Comparison of ENCODE assay signal across 8 mouse cellular contexts in genomic region chr16:50717306-50718017, GRCm38 (mm10).
A peak's percentile ranks its signal among the peaks of the same experiment; 100 is the strongest.
DNase-seq lines count a peak whose midpoint lies in the region; ATAC-seq lines count a peak whose summit lies in the region.

No protein-coding gene starts in this region.

- H3K4me1 ChIP-seq in heart, embryonic 11.5 days (ENCODE audit: control insufficient read depth, insufficient read depth, low read length) = no peaks in the 10 kb centered on the region

- no peak overlapping the region for H3K4me3 ChIP-seq in heart, embryonic 11.5 days (ENCODE audit: low read depth, low read length)

- no peak overlapping the region for H3K27ac ChIP-seq in heart, embryonic 11.5 days (ENCODE audit: low read depth, low read length)

- H3K36me3 ChIP-seq in heart, embryonic 11.5 days (ENCODE audit: control insufficient read depth, insufficient read depth, low read length) = no peaks in the 10 kb centered on the region

- H3K9me3 ChIP-seq in heart, embryonic 11.5 days (replicated peaks; ENCODE audit: control insufficient read depth, low read length) = no peaks in the 10 kb centered on the region

- DNase-seq in adrenal gland, postnatal 10 days = peak; percentile 8
- DNase-seq in adrenal gland, postnatal 25 days = no peak
- peak; percentile 11 for DNase-seq in thymus, postnatal 14 days
- no peak for DNase-seq in thymus, postnatal 25 days
- peak; percentile 29 to 35 for DNase-seq in frontal cortex, postnatal 14 days (ENCODE audit: low spot score in 2 of 2)
- DNase-seq in left cerebral cortex, postnatal 36 days (ENCODE audit: low spot score in 2 of 2) = peak; percentile 31 to 48
- peak; percentile 39 to 59 for DNase-seq in right cerebral cortex, postnatal 36 days (ENCODE audit: low spot score in 2 of 2)

- no peak overlapping the region for H3K9ac ChIP-seq in heart, embryonic 11.5 days (ENCODE audit: low read depth, low read length)

- intact Hi-C loops in left cerebral cortex, postnatal 36 days (cut with DNase I) = no loop called here

- ATAC-seq in heart, embryonic 11.5 days (replicated peaks; ENCODE audit: insufficient number of reproducible peaks, low FRiP score, low TSS enrichment) = no peak

- H3K4me2 ChIP-seq in heart, embryonic 11.5 days = no peak overlapping the region

- H3K27me3 ChIP-seq in heart, embryonic 11.5 days (ENCODE audit: control insufficient read depth, insufficient read depth, low read length) = no peaks in the 10 kb centered on the region

- 70% methylated on average over 10 of the region's 10 CpGs for WGBS in heart, embryonic 11.5 days (ENCODE audit: insufficient replicate concordance)

Comparison
In these comparisons a context has a peak if more than half of its experiments do, and no peak if none do; other contexts are left out.
1. DNase-seq: peak in adrenal gland, postnatal 10 days (single experiment), thymus, postnatal 14 days (single experiment), frontal cortex, postnatal 14 days (2 of 2), left cerebral cortex, postnatal 36 days (2 of 2) and right cerebral cortex, postnatal 36 days (2 of 2); none in adrenal gland, postnatal 25 days (single experiment) and thymus, postnatal 25 days (single experiment).